Mouse (Mus musculus): ENCODE measurements around the gene Rapgefl1. TPM values are rescaled to one million over a fixed set of nuclear protein-coding genes. Genes with fewer than 3 reads are reported as not detected.
"Not testable (repeated sequence)": the region's sequence is repeated elsewhere in the genome, so short reads cannot be mapped to it uniquely, and the experiment has no call there.

The Rapgefl1 gene
- total RNA-seq, 2 experiments from 2014 or later = 0.93 to 1.6 TPM

DNA sequence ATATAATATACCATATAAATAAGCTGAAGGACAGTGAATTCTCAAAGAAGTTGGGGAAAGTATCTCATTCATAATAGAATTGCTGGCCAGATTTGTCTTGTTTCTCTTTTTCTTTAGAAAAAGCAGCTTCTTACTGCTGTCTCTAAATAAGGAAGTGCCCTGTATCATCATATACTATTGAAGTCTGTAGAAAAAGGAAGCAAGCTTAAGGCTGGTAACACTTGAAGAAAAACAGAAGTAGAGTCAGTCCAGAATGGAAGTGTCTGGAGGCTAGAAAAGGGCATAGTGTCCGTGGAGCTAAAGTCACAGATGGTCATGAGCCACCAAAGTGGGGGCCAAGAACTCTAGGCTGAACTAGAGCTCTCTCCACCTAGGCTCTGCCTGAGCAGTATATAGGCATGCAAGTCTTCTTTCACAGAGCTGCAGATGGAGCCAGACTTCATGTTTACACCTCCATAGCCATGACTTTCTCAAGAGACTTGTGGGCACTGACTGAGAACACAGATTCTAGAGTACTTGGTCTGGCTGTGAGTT is 19.8 kb upstream of the Rapgefl1 start:
- no peak for DNase-seq

DNA sequence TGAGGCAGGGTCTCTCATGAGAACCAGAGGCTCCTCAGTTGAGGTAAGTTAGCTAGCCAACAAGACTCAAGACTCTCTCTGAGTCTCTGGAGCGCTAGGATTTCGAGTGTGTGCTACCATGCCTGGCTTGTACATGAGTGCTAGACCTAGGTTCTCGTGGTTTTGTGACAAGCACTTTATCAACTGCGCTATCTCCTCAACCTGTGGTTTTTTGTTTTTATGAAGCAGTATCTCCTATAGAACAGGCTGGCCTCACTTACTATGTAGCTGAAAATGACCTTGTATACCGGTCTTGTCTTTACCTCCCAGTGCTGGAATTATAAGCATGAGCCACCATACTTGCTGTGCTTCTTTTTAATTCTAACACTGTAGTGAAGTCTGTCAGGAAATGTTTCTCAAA is 15.6 kb upstream of the Rapgefl1 start:
- no peak for DNase-seq

DNA sequence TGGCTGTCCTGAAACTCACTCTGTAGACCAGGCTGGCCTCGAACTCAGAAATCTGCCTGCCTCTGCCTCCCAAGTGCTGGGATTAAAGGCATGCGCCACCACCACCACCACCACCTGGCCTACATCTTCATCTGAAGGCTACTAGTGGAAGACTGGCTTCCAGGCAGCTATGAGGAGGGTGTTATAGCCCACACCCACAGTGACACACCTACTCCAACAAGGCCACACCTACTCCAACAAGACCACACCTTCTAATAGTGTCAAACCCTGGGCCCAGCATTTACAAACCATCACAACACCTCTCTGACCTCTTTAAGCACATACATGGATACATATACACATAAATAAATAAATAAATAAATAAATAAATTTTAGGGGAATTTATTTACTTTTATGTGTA is 10.5 kb upstream of the Rapgefl1 start:
- not testable (repeated sequence) for DNase-seq

DNA sequence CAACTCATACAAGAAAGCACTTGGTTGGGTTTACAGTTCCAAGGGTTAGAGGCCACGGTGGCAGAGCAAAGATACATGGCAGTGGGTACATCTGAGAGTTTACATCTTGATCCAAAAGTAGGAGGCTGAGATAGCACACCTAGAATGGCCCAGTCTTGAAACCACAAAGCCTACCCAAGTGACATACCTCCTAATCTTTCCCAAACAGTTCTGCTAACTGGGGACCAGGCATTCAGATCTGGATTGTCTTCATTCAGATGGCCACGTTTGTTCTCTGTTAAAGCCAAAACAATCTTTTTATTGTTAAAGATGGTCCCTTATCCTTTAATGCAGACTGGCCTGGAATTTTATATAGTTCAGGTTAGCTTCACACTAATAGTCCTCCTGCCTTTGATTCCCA is 8.7 kb upstream of the Rapgefl1 start:
- no peak for DNase-seq

DNA sequence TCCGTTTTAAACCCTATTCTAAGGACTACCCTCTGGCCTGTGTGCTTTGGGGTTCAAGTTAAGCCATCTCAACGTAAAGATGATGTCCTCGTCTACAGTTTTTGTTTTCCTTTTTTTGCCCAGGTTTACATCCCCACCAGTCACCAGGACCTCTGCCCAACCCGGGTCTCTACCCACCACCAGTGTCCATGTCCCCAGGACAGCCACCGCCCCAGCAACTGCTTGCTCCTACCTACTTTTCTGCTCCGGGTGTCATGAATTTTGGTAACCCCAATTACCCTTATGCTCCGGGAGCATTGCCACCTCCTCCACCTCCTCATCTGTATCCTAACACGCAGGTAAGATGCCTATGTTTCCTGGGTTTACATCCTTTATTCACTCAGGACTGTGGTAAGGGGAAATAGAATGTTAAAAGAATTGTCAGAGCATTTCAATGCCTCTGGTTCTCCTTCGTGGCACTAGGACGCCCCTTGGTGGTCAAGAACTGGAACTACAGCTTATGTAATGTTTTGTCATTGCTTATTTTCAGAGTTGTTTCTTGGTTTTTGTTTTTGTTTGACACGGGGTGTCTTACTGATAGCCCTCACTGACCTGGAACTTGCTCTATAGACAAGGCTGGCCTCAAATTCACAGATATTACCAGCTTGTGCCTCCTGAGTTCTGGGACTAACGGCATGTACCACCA is 7.4 kb upstream of the Rapgefl1 start:
- peak; percentile 49 for DNase-seq

DNA sequence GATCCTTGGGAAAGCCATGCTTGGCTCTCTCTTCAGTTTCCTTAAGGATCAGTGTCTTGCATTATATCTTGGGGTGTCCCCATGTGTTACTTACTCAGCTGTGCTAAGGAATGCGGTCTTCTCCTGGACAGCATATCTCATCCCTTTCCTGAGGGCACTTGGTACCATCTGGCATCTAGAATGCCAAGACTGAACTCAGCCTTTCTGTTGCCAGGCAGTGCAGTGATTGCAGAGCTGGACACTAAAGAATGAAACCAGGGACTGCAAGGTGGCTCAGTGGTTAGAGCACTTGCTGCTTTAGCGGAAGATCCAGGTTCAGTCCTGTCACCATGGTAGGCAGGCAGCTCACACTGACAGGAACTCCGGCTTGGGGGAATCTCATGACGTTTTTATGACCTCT is 6.7 kb upstream of the Rapgefl1 start:
- DNase-seq = no peak

DNA sequence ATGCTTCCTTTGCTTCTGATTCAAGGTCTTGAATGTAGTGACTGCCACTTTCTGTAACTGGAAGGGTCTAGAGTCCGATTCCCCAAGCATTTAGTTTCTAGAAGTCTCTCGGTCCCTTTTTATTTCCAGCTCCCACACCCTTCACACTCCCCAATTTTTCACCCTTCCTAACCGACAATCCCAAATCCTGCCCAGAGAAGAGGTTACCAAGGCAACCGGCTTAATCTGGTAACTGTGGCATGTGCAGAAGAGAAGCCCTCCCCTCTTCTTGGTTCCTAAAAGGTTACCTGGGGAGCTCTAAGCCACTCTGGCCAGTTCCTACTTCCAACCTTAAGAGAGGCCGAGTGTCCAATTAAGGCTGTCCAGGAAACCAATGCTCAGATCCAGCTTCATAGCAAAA is 1.3 kb upstream of the Rapgefl1 start:
- no peak for DNase-seq

DNA sequence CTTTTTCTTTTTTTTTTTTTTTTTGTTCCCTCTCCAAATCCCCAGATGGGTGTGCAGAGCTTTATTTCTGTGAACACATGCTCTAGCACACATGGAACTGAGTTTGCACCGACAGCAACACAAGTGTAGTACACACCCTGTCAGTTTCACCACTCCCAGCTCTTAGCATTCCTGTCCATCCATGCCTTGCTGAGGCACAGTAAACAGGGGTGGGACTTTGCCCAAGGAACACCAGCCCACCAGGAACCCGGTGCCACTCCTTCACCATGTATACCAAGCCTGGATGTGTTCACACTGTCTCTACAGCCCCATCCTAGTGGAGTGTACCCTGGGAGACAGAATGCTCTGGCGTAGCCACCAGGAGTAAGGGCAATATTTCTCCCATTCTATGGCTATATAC is 860 bp upstream of the Rapgefl1 start:
- no peak for DNase-seq

DNA sequence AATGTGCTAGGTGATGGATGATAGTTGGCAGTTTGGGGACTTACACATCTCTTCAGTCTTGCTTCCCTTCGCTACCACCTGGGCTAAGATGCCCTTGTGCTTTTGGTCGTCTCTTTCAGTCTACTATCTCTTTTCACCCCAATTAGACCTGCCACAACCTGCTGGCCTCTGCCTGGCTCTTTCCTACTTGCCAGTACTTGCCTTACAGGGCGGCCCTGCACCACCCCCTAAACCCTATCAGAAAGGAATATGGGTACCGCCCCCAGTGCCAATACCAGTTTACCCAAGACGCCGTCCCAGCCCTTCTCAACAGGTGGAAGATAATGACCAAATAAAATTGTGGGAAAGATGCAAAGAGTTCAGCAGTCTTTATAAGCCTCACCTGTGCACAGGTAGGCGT is 457 bp upstream of the Rapgefl1 start:
- DNase-seq = no peak

DNA sequence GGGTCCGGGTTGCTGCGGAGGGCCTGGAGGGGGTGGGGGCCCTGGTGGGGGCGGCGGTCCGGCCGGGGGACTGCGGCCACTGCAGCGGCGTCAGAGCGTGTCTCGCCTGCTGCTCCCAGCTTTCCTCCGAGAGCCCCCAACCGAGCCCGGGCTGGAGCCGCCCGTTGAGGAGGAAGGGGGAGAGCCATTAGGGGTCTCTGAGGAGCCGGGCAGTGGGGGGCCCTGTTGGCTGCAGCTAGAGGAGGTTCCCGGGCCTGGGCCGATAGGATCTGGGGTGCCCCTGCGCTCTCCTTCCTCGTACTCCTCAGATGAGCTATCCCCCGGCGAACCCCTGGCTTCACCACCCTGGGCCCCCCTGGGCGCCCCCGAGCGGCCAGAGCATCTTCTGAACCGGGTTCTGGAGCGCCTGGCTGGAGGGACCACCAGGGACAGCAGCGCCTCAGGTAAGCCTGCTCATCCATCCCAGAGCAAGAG is 683 bp downstream of the Rapgefl1 start:
- DNase-seq = peak; percentile 26

DNA sequence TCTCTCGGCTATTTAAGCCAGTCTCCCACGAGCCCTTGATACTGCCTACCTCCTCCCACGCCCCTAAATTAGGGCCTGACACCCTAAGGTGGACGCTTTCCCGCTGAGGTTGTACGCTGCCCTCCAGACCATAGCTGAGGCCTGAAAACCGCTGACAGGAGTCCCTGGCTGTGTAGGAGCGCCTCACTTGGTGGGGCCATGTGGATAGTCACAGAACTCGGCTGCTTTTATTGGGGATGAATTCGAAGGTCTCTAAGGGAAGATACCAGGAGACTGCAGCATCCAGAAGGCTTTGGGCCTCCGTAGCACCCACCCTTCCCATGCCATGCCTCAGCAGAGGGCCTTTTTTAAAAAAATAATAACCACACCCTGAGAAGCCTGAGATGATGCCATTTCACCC is 1.3 kb downstream of the Rapgefl1 start:
- DNase-seq = no peak

DNA sequence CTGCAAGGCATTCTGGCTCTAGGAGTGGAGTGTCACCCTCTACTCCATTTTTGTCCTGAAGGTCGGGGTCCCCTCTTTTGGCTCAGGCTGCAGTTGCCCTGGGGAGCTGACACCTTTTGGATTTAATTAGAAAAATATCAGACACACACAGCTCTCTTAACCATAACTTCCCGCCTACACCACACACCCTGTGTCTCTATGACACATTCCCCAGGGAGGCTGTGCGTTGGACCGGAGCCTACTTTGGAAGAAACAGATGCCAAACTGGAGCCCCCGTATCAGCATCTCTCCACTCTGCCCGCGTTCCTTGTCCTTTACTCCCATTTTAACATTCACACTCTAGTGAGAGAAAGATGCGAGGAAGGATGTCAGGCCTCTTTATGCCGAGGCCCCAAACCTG is 1.9 kb downstream of the Rapgefl1 start:
- no peak for DNase-seq

DNA sequence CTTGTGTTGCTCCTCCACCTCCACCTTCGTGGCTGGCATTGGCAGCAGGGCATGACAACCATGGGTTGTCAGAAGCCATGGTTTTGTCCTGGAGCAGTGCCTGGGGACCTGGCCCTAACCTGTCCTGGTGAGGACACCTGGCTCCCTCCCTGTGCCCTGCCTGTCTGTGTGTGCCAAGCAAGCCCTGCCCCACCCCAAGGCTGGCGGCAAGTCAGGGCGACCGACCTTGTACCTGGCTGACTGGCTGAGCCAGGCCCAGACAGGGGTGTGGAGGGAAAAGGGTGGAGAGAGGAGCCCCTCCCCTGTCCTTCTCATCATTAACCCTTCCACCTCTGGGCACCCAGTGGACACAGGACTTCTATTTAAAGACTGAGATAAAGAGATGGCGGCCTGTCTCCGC is 2.8 kb downstream of the Rapgefl1 start:
- no peak for DNase-seq

DNA sequence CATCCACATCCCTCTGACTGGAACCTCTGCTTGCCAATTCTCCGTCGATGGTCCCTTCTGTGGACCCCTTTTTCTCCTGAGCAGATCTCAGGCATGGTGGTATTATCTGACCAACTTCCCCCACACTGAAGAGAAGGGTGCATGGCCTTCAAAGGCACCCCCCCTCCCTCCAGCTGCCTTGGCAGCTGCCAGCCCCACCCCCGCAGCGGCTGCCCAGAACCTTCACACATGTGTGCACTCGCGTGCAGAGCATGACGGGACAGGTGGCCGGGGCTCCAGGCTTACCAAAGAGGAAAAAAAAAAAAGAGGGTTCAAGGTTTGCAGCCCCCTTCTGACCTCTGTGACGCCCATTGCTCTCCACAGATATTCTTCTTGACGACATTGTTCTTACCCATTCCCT is 3.3 kb downstream of the Rapgefl1 start:
- DNase-seq = no peak

DNA sequence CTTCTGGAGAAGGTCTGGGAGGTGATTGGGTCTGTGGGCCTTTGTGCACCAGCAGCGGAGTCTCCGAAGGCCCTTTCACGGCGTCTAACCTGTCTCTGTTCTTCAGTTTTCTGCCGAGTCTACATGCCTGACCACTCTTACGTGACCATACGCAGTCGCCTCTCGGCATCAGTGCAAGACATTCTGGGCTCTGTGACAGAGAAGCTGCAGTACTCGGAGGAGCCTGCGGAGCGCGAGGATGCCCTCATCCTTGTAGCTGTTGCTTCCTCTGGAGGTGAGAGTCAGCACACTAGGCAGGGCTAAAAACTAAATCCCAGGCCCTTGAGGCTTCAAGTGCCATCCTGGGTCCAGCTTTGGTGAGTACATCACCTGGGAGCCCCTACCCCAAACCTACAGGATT is 9.4 kb downstream of the Rapgefl1 start:
- no peak for DNase-seq

DNA sequence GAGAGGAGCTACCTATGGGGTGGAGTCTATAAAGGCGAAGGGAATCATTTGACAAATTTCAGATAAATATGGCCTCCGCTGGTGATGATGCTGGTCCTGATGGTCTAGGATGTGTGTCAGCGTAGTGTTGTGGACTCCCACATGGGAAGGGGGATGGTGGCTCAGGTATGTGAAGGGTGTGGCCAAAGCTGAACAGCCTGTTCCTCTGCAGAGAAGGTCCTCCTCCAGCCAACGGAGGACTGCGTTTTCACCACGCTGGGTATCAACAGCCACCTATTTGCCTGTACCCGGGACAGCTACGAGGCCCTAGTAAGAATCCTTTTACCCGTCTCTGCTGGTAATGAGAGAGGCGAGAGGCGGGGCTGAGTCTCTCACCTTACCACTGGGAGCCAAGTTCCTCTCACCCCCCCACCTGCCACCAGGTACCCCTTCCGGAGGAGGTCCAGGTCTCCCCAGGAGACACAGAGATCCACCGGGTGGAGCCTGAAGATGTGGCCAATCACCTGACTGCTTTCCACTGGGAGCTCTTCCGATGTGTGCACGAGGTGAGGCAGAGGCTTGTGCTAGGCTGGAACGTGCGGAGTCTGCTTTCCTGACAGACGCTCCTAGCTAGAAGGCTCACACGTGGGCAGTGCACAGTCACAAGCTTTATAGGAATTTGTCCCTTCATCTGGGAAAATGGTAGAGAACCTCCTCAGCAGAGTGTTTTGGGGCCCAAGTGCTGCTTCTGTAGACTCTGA is 10.4 kb downstream of the Rapgefl1 start:
- no peak for DNase-seq

DNA sequence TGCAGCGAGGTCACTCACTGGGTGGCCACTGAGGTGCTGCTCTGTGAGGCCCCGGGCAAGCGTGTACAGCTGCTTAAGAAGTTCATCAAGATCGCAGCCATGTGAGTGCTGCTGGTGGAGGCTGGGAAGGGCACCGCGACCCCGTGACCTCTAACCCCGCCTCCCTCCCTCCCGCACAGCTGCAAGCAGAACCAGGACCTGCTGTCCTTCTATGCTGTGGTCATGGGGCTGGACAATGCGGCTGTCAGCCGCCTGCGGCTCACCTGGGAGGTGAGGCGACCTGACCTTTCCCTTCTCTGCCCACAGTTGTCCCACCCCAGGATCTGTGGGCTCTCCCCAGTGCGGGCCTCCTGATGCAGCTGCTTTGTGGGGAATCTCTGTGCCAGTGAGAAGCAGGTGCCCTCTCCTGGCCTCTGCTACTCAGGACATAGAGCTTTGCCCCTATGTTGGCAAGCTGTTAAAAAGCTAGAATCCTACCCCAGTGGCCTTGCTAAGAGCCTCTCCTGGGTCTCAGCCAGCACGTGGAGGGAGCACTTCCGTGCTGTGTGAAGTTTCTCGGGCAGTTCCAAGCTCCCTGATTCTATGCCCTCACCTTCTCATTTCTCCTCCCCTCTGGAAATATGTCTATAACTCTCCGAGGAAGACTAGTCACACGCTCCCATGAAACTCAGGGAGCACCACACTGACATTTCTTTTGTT is 12.8 kb downstream of the Rapgefl1 start:
- DNase-seq = peak; percentile 46

DNA sequence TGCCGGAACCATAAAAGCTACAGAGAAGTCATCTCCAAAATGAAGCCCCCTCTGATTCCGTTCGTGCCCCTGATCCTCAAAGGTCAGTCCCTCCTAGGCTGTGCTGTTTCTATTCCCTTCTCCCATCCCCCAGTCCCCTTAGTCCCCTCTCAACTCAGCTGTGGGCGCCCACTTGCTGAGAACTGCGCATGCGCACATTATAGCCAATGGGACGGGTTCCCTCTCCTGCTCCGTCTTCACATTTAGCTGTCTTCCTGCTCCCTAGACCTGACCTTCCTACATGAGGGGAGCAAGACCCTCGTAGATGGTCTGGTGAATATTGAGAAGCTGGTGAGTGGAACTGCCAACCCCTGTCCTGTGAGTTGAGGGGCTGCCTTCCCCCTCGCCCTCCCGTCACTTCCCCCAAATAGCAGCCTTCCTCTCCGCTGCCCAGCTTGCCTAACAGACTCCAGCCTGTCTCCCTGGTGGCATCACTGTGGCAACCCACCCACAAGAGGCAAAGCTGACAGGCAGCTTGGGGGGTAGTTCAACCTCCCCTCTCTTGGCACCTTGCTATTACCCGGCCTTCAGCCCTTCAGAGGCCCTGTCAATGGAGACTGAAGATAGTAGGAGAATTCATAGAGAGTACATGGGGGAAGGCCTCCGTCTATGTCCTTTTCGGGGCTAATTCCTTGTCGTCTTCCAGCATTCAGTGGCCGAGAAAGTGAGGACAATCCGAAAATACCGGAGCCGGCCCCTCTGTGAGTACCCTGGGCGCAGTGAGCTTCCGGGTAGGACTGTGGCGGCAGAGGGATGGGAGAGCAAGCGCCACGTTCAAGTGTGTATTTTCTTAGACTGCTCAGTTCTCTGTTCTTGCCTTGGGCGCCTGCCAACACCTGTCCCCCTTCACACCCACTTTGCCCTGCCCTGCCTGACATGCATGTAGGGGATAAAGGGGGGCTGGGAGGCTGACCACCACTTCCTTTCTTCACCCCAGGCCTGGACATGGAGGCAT is 13.8 kb downstream of the Rapgefl1 start:
- DNase-seq = no peak

DNA sequence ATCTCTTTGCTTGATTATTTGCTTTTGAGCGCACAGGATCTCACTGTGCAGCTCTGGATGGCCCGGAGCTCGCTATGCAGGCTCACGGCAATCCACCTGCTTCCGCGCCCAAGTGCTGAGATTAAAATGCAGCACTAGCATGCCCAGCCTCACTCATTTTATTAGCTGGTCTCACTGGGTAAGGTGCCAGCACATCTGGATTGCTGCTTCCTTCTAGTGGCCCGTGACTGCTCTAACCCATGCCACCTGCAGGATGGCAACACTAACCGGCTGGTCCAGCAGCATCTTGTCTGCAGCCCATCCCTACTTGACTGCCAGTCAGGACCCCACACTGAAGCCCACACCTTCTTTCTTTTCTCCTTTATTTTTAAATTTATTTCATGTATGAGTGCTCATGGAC is 17.5 kb downstream of the Rapgefl1 start:
- peak; percentile 25 for DNase-seq

DNA sequence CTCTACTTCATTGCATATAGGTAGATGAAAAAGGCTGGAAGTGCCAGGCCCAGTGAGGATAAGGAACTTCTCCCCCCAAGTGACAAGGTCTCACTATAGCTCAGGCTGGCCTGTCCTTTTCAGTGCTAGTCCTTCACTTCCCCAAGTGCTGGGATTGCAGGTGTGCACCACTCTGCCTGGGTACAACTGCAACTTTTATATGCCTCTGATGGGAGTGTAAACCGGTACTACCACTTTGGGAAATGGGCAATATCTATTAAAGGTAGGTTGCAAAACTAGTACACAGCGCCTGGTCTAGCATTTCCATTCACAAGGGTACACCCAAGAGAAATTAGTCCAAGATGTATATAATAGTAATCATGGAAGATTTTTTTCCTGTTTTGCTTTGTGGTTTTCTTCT is 18.1 kb downstream of the Rapgefl1 start:
- DNase-seq = no peak

Measured in adrenal gland, postnatal 10 days (tissue).